Mouse (Mus musculus): ENCODE results near the gene Hfm1.

The Hfm1 gene

DNA sequence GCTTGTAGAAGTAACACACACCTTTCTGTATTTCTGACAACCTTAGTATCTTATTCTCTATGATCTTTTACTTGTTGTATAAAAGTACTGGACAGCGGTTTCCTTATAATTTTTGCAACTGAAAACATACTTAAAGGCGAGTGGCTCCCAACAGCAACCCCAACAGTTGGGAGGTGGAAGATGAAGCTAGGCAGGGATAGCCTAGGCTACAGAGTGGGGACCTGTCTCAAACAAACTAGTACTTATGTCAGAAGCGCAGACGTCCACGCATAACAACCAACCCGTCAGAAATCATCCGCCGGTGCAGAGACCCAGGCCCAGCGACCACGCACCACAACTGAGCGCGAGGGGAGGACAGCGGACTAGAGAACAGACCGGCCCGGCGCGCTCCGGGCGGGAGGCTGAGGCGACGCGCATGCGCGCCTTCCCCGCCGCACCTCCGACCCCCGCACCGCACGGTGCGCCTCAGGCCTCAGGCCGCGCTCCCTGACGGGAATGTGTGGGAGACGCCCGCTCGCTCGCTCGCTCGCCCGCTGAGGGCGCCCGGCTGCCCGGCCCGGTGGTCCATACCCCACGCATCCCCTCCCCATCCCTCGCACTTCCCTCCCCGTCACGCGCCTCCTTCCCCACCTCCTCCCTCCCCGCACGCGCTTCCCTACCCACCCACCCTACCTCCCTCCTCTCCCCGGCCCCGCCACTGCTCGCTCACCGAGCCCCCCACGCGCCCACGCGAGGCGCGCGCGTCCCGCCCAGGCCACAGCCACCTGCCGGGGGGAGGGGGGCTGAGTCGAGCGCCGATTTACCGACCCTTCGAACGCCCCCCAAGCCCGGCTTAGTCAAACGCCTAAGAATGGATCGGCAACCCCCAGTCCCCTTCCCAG, at the start of gene Hfm1:
Hfm1 (minus strand) TSS at position 834 of the 881 bp plus-strand sequence.
- DNase-seq, result peak; percentile 18 to 54

DNA sequence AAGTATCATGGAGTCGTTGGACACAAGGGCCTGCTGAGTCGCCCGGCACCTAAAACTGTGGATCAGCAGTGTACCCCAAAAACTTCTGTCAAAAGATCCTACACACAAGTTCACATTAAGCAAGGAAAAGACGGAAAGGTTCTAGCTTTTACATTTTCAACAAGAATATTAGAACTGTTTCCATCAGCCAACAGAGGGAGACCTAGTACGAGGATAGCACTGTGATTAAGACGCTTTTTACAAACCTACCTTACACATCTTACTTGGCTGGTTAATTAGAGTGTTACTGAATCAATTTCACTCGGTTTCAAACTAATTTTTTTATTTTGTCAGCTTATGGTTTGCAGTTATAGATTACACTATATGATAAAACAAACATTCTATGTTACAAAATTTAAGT, 47.8 kb upstream of the Hfm1 start:
- DNase-seq, result no peak

DNA sequence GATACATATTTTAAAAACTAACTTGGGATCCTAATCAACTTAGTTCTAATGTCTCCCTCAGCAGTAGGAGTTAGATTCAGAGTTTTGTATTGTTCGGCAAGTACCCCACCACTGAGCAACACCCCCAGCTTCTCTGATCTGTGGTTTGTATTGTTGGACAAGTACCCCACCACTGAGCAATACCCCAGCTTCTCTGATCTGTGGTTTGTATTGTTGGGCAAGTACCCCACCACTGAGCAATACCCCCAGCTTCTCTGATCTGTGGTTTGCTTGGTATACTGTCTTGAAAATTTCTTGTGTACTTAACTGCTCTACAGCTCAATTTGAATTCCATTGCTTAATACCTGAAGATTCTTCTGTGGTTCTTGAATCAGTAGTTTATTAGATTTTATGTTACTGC, 41.5 kb upstream of the Hfm1 start:
- DNase-seq, result no peak

DNA sequence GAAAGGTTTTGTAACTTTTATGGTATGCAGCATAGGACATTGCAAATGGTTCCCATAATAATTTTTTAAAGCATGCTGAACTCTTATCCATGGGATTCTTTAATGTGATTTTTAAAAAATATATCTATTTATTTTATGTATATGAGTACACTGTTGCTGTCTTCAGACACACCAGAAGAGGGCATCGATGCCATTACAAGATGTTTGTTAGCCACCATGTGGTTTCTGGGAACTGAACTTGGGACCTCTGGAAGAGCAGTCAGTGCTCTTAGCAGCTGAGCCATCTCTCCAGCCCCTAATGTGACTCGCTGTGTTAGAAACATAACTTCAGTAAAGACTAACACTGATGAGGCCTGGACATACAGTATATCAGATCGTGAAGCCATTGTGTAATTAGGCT, 40.3 kb upstream of the Hfm1 start:
- no peak for DNase-seq

DNA sequence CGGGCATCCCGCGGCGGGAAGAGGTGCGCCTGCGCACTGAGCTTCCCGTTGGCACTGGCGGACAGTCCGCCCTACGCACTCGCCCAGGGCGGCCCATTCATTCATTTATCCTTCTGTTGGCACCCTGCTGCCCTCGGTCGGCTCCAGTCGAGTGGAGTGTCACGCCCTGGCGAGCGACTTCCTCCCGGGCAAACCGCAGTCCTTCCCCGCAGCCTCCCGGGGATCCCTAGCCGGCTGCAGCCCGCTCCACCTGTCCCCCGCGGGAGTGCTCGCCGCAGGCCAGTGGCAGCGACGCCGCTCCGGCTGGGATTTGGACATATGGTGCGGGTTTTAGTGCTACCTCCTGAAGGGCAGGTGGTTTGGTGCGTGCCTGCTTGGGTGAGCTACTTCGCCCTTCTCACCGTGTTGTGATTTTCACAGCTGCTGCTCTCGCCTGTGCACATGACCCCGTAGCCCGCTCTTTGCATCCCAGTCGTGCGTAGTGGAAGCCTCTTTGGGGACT, 38.4 kb upstream of the Hfm1 start:
- DNase-seq, result no peak

DNA sequence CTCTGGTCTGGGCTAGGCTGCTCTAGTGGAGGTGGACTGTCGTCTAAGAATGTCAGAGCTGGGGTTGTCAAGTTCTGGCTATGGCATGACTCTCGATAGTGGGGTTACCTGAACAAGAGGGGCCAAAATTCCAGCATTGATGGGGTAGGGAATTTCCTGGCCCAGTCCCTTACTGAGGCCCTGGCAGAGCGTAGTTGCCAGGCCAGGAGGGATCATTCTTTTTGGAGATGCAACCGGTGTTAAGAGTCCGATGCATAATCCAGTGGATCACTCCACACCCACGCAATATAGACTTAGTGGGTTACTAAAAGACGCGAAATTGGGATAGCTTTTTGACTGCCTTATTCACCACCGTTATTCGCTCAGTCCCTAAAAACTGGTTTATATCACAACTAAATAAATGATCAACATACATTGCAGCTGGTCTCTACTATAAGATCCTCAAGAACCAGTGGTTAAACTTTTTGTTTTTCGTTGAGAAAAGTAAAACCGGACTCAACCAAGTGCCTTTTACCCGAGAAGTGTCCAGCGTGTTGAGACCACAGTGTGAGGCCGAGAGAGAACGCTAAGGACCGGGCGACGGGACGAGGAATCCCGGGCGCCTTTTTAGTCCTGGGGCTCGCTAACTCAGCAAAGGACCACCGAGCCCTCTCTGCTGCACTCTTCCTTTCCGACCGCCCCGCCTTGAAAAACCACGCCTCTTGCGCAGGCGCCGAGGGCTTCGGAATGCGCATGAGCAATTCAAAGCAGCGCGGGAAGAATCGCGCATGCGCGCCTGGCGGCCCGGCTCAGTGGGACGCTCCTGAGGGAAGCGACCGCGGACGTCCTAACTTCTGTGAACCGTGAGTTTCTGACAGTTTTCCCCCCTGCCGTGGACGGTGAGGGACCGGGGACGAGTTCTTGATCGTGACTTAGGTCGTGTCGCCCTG, 37.7 kb upstream of the Hfm1 start, which contains the start of gene Cdc7:
Cdc7 (plus strand) TSS at position 739 of the 929 bp plus-strand sequence.
- peak; percentile 92 to 93 for DNase-seq

DNA sequence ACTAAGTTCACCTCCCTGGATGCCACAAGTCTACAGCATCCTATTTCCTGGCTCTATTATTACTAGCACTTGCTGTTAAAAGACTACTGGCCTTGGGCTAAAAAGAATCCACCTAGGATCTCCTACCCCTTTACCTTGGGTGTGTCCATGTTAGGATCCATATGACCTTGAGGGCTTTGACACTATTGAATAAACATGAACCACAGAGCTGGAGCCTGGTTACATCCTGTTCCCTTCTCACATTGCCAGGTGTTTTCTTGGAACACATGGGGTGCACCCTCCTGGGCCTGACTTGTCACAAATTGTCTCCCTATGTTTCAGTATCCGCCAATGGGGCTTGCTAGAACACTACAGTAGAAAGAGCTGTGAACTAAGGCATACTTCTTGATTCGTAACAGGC, 34.3 kb upstream of the Hfm1 start:
- DNase-seq, result no peak

DNA sequence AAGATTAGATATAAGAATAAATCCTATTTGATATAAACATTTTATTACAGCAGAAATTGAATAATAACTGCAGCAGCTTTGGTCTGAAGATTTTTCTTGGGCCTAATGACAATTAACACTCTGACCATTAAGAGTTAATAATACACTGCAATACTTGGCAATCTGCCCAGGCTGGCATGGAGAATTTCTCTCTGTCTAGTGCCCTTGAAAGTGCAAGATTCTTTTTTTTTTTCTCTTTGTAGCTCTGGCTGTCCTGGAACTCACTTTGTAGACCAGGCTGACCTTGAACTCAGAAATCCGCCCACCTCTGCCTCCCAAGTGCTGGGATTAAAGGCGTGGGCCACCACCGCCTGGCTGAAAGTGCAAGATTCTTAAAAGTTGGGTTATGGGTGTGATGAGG, 32.9 kb upstream of the Hfm1 start:
- DNase-seq, result peak; percentile 67 to 68

DNA sequence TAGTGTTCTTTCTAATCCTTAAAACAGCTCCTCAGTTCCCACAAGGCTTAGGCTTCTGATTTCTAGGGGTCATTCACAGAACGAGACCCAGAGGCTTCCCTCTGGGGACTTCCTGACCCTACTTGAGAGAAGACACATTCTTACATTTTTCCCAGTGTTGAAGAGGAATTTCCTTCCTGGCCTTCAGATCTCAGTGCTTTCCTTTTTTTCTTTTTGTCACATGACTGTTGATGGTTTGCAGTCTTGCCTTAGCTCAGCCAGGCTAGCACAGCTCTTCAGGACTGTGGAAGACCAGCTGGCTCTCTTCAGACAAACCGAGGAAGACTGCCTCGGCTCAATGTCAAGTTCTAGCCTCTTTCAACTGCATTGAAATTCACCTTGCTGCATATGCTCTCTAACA, 30.3 kb upstream of the Hfm1 start:
- DNase-seq, result peak; percentile 32 to 44

DNA sequence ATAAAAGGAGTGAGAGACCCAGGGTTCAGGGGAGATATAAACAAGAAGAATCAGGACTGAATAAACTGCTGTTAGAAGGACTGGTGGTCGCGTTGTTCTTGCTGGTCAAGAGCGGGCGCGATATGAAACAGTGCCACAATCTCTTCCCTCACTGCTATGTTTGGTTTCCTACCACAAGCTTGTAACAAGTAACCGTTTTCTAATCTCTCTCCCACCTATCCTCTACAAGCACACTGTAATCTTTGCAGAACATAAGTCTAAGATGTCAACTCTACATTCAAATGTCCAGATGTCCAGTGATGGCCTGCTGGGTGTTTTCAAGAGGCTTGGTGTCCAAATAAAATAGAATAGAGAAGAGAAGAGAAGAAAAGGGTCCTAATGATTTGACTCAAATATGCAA, 22.6 kb upstream of the Hfm1 start:
- DNase-seq, result no peak

DNA sequence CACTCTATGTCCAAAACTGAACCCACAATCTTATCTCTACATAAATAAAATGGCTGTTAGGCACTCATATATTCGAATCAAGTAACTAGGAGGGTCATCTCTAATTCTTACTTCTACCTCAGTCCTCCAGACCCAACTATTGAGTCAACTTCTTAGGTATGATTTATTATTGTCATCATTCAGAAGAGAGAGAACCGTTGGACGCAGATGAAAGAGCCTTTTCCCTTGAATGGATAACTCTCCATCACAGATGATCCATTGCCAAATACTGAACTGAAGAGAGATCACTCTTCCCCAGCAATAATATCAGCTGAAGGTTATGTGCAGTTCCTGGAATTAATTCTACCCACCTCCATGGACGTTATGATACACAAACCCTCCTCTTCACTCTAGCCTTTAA, 20.2 kb upstream of the Hfm1 start:
- no peak for DNase-seq

DNA sequence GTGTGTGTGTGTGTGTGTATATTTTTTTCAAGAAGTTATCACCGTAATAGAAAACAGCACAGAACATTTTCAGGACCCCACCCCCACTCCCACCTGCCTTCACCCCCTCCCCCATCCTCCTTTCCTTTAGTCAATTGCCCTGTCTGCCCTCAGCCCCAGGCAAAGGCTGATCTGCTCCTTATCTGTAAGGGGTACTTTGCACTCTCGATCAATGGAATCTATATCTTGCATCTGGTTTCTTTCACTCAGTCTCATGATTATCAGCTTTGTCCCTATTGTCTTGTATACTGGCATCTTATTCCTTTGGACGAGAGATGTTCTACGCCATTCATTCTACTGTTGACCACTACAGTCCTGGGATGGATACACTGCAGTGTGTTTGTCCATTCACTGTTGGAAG, 1.9 kb upstream of the Hfm1 start:
- DNase-seq, result no peak

DNA sequence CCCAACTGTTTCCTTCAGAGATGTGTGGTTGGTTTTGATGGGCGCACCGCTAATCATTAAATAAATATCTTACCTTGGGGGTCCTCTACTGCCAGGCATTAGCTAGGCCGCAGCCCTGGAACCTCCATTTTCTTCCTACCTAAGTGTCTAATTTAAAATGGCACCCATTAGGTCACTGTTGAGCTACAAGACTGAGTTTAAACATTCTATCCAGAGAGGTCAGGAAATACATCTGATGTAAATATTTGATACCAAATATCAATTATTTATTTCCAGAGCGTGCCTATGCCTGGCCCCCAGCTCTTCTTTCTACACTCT, 207 bp upstream of the Hfm1 start:
- DNase-seq, result no peak

DNA sequence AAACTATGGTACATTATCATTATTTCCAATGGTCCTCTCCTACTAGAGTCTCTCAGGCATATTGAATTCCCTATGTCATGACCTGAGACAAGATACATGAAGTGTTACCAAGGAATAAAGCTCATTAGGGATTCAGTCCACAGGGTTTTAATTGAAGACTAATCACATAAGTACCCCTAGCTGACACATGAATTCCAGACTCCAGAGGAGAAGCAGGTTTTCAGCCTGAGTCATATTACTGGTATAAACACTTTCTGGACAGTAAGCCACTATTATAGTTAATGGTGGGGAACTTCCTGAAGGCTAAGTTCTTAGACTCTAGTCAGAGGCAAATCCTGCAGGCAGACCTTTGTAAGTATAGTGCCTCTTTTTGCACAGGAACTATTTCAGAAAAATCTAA, 6.8 kb downstream of the Hfm1 start:
- no peak for DNase-seq

DNA sequence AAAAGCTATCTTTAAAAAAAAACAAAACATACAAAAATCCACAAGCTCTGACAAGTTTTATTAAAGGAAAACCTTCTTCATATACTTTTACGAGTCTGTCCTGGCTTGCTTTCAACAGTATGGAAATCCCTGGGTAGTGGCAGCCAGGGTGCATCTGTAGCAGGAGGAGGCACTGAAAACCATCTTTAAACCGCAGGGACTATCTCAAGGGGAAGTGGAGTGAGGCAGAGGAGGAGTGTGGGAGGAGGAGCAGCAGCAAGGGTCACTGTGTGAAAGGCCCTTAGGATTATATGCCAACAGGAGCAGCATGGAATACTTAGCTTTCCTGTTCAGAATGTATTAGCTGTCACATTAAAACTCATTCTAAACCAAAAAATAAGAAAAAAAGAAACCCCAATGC, 29.2 kb downstream of the Hfm1 start:
- no peak for DNase-seq

DNA sequence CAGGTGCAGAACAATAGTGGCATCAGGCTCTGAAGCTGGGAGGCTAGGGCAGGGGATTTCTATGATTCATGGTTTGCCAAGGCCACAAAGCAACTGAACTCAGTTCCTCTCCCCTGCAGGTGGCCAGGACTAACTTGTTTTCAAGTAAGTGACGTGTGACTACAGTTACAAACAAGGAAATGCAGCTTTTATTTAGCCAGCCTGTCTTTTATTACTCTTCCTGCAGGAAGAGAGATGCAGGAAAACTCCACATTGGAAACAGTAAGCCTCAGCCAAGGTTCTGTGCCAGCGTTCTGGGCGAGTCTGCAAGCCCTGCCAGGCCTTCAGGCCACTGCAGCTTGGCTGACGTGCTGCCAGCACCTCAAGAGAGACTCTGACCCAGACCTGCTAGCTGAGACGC, 34.3 kb downstream of the Hfm1 start:
- peak; percentile 53 to 72 for DNase-seq

DNA sequence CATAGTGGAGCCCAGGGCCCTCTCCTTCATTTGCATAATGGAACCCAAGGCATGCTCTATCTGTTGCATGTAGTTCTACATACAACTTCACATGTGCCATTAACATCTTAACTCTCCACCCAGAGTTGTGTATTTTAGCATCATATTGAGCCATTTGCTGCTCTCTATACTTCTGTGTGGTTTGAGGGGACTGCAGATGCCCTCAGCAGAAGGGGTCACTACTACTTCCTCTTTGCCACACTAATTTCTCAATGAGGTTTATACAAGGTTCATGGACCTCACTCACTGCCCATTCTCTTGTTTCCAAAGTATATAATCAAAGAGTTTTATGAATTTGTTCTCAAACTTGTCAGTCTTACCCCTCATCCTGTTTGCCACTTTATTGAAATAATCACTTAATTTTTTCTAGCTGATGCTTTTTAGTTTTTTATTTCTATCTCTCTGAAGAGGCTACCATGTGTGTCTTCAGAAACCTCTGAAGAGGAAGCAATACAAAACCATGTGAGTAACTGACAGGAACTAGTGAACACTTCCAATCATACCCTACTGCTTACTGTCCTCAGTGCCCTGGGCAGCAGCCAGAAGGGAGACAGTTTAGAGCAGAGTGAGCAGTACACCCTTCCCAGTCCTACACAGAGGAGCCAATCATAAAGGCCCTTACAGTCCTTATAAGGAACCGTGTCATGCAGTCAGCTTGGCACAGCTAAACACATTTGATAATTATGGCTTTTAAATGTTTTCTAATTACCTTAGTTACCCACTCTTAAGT, 38.6 kb downstream of the Hfm1 start:
- no peak for DNase-seq

DNA sequence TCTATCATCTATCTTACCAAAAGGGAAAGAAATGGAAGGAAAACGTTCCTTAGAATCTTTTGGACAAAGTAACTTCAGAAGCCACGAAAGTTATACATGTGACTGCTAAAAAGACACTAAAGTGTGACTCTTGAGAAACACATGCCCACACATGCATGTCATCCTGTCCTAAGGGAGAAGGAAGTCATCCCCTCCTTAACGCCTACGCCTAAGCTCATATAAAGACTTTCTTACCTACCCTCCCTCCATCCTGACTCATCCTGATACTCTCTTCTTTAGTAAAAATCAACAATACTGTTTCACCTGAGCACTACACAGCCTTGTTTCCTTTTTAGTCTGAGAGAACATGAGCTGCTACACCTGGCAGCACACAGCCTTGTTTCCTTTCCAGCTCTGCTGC, 40.6 kb downstream of the Hfm1 start:
- DNase-seq, result no peak

DNA sequence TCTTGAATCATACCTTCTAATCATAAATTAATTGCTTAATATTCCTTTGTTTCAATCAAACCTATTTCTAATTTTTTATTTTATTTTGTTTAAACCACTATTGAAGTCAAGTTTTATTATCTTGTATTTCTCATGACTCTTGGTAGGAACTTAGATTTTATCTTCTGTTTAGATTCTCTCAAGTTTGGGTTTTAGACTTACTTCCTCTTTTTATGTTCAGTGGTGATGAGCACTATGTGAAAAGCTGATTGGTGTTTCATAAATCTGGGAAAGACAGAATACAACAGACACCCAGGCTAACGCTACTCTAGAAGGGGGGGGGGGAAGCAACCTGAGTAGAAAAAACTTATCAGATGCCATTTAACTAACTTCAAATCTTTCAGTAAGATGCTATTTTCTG, 49.7 kb downstream of the Hfm1 start:
- DNase-seq, result no peak

DNA sequence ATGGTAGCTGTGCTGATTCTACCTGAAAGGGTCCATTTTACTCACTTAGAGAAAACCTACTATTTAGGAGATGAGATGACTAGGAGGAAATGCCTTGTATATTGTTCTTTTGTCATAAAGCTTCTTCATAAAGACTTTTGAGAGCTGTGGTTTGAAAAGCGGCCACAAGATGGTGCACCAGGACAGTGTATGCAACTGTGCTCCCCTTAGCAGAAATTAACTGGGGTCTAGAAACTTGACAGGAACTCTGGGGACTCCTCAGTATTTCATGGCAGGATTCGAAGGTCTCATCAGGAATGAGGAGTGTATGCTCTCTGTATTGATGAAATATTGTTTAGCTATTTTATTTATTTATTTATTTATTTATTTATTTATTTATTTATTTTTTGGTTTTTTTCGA, 65.7 kb downstream of the Hfm1 start:
- peak; percentile 38 to 78 for DNase-seq

DNA sequence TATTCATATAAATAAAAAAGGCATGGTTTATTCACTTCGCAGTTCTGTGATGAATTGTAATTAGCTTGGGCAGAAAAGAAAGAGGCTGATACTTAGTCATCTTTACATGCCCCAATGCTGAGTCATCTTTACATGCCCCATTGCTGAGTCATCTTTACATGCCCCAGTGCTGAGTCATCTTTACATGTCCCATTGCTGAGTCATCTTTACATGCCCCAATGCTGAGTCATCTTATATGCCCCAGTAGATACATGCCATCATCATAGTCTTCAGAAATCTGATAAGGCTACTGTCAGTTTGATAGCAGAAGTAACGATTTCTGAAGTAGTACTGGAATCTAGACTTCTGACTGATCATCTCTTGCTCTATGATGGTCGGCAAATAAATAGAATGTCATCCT, 72.8 kb downstream of the Hfm1 start:
- no peak for DNase-seq

DNA sequence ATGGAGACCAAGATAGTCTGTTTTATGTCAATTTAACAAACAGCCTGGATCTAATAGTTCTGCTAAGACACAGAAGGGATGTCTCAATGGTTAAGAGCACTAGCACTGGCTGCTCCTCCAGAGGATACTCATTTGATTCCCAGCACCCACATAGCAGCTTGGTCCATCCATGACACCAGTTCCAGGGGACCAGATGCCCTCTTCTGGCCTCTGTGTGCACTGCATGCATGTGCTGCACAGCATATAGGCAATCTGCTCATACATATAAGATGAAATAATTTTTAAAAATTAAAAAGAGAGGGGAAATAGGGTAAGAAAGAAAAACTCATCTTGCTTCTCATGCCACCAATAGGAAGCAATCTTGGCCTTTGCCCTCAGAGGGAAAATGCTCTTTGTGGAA, 79.1 kb downstream of the Hfm1 start:
- DNase-seq, result no peak

DNA sequence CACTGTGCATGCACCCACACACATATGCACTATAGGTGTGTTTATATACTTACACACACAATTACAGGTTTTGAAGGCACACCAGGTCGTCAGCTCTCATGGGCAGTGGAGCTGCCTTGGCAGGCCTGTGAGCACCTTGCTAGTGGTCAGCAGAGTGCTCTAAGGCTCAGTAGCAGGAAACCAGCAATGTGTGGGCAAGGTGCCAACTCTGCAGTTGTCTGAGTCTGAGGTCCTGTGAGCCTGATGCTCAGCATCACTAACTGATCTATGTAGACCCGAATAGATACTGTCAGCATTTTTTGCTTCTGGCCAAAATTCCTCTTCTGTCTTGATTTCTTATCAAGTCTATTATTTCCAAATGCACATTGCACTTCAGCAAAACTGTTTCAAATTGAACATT, 82.2 kb downstream of the Hfm1 start:
- peak in 1 of 2 experiments; percentile 32 for DNase-seq

Measured in kidney, postnatal 25 days (tissue).